Mouse (Mus musculus) small intestine, adult 10 weeks (tissue): ENCODE measurements around the gene Hikeshi. TPM values are rescaled to one million over a fixed set of nuclear protein-coding genes. Genes with fewer than 3 reads are reported as not detected.

Experiments
- polyA plus RNA-seq: library from polyadenylated mRNA; stranded (reverse); fragments of 350-450 nt; fragmentation: Illumina TruSeq; extraction: RNeasy Lipid Tissue Mini Kit (QIAGEN cat#74804); gene quantifications from one replicate; pipeline ENCODE4 v1.2.3, GENCODE M21; 2014; ENCODE audit warnings: low replicate concordance

Gene Hikeshi
- polyA plus RNA-seq, result 93.4 TPM

DNA sequence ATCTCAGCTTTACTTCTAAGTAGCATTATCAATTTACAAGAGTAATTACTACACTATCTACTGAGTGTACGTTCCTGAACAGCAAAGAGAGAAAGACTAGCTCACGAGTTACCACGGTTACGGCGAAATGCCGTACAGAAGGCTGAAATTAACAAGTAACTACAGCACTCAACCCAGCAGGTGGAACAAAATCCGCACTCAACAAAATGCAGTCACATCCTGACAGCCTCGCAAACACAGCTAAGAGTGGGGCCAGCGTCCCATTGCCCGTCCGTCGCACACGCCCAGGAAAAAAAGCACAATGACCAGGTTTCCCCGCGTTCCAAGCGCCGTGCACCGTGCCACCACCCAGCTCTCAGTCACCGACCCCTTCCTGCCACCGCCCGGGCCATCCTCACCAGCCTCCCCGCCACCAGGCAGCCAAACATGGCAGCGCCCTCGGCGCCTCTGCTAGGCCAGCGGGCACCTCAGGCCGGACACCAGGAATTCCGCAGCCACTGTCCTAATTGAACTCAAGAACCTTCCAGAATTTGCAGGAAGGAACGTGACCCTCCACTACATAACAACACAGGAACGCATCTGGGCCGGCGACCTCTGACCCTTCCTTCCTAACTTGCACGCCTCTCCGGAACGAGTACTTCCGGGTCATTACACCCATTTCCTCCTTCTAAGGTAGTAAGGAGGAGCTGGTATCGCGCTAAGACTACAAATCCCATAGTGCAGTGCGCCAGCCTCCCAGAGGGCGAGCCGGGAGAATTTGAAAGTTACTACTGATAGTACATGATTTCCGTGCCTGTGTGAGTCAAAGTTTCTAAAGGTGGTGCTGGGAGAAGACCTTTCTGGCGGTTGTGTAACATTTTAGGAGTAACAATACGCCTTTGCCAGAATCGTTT, at the start of gene Hikeshi:
TSS of gene Hikeshi (minus strand) at position 634 of the 893 bp plus-strand sequence.

DNA sequence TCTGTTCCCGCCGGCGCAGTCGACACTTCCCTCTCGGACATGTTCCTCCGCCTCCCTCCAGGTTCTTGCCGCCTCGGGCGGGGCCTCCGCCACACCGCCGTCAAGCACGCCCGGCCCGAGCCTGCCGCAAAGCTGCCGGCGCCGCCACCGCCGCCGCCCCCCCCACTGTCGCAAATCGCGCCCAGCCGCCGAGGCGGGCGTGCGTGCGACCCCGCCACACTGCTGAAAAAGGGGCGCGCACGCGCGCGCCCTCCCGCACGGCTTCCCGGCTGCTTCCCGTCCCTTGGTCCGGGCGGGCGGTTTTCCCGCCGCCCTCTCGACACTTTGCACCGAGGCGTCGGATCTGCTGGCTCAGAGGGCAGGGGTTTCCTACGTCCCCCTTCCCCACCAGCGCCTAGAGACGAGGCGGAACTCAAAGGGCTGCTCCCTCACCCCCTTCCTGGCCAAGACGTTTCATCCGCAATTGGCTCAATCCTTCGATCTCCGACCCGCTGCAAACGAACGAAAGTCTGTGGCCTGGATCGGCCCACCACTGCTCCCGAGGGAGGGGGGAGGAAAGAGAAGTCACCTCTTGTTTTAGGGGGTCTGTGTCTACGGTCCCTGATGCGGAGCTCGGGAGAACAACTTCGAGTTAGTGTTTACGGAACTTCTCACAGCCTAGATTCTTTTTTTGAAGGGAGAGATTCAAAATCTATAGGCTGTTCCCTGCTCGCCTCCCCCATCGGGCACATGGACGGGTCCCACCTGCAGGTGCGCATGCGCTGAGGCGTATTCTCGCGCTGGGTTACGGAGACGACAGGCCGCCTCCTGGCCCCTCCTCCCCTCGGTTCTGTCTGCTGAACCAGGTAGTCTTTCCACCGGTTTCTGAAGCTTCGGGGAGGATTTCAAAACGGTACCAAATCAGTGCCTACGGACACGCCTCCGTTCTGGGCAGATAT, 39.8 kb upstream of the Hikeshi start, which contains the start of gene Eed:
TSS of gene Eed (minus strand) at position 499 of the 938 bp plus-strand sequence.

DNA sequence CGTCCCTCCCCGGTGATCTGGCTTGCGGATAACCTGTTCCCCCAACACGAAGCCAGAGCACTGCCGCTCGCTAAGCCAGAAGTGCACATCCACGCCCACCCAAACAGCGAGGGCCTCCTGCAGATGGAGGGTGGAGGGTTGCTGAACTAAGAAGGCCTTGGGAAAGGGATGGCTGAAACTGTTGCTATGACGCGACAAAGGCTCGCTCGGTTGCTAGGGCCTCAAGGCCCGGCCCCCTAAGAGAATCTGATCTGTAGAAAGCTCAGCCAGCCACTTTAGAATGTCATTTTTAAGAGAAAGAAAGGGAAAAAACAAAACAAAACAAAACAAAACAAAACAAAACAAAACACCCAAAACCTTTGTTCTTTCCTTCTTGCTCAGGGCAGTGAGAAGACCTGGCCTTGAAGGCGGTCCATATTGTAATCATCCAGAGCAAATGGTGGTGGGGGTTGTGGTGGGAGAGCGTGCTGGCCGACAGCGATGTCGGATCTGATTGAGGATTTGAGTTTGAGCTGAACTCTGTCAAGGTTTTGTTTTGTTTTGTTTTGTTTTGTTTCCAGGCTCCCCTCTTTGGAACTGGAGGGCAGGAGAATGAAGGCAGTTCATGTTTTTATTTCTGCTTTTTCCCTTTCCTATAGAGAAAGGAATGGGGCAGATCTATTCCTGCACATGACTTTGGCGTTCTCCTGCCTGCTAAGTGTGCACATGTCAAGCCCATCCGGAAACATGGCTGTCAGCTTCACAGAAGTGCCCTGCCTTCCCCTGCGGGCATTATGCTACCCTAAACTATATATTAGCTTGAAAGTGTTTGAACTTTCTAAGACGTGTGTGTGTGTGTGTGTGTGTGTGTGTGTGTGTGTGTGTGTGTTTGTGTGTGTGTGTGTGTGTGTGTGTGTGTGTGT, 37.3 kb downstream of the Hikeshi start, which contains the start of gene Ccdc81:
TSS of gene Ccdc81 (minus strand) at position 188 of the 902 bp plus-strand sequence.

Other genes starting within 250 kb of the Hikeshi start
- 0.15 TPM for gene Ccdc81, start 37.6 kb downstream of the Hikeshi start, polyA plus RNA-seq
- gene Eed, start 39.8 kb upstream of the Hikeshi start, polyA plus RNA-seq, result 168 TPM
- gene Picalm, start 189.0 kb upstream of the Hikeshi start, polyA plus RNA-seq, result 930 TPM